Mouse (Mus musculus): ENCODE data around the gene Hoxa13.

Gene Hoxa13

GRCm38 (mm10) chr6:52224895-52225611 is 35.6 kb downstream of the Hoxa13 start:
- peak; percentile 71 for DNase-seq (ENCODE audit: low read depth, low spot score)

DNA sequence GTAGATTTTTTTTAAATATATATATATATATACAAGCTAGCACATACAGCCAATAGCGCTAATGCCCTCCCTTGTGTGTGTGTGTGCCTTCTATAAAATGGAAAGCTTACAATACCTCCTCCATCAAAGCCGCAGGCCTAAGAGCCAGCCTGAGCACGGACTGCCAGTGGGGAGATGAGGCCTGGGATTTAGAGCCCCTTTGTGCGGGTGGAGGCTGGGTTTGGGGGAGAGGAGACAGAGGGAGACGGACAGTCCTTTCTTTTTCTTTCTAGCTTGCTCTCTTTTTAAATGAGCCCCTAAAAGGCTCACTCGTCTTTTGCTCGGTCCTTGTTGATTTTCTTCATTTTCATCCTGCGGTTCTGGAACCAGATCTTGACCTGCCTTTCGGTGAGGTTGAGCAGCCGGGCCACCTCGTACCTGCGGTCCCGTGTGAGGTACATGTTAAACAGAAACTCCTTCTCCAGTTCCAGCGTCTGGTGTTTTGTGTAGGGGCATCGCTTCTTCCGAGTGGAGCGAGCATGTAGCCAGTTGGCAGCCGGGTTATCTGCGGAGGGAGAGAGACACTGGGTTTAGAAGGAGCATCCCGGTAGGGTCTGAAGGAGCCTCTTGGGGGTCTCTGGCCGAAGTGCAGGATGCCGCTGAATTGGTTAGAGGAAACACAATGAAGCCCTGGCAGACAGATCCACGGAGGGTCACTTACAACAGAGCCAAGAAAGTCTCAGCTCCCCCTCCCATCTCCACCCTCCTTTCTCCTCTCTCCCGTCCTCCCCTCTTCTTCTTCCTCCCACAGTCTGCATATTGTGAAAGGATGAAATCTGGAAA is 36.5 kb downstream of the Hoxa13 start:
- DNase-seq (ENCODE audit: low read depth, low spot score) = peak; percentile 30

DNA sequence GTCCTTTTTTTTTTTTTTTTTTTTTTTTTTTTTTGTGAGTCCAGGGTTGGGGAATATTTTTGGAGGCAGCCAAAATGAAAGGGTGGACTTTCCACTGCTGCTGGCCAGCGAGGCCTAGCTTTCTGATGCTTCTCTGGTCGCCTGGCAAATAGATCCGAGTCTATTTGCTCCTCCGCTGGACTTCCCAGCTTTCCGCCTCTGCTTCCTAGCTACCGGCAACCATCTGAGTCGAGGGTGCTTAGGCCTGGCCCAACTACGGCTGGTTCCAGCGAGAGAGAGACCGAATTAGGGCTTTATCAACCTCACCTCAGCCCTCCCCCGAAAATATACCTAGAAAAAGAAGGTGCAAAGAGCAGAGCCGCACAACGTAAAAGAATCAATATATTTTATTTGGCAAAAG is 38.0 kb downstream of the Hoxa13 start:
- DNase-seq (ENCODE audit: low read depth, low spot score) = no peak

DNA sequence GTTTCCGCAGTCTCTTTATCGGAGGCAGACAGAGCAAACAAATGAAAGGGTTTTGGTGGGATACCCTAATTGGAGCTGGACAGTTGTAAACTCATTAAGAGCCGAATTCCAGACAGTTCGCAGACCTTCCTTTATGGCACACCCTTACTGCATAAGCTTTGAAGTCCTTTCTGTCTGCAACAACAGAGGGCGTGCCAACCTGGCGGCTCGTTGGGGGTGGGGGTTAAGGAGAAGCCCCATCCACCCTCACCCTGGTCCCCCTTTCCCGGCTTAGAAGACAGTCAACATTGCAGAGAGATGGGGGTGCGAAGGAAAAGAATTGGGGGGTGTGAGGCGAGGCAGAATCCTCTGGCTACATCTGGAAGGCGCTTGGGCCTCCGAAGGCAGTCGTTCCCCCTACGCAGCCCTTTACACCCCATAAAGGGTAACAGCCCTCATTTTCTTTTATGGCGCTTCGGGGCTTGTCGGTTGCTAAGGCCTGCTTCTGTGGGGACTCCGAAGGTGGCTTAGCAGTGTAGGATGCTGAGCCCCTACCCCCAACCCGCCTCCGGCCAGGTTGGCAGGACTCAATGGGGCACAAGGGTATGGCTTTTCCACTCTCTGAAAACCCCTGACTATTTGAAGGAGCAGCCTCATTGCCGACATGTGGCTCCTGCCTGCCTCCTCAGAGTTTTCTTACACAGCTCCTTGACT is 38.5 kb downstream of the Hoxa13 start:
- DNase-seq (ENCODE audit: low read depth, low spot score) = peak; percentile 23

- peak; percentile 88 for DNase-seq (ENCODE audit: low read depth, low spot score)
Measured at GRCm38 (mm10) chr6:52221337-52221992, 39.2 kb downstream of the Hoxa13 start, which contains the start of gene Hoxa7. Hoxa7 (minus strand) TSS chr6:52221854.

DNA sequence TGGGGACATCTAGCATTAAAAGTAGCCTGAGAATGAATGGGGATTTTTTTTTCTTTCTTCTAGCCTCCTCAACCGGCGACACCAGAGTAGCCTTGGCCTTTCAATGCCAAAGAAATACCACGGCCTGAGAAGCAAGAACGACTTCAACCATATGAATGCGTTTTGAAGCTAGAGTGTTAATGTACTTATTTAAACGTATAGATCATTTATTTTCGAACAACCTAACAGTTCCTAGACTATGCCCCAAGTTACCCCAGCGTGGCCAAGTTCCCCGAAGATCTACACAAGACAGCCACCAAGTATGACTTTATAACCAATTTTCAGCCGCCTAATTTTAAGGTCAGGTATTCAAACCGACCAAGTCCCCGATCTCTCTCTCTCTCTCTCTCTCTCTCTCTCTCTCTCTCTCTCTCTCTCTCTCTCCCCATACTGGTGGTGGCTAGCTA is 39.8 kb downstream of the Hoxa13 start:
- DNase-seq (ENCODE audit: low read depth, low spot score) = no peak

DNA sequence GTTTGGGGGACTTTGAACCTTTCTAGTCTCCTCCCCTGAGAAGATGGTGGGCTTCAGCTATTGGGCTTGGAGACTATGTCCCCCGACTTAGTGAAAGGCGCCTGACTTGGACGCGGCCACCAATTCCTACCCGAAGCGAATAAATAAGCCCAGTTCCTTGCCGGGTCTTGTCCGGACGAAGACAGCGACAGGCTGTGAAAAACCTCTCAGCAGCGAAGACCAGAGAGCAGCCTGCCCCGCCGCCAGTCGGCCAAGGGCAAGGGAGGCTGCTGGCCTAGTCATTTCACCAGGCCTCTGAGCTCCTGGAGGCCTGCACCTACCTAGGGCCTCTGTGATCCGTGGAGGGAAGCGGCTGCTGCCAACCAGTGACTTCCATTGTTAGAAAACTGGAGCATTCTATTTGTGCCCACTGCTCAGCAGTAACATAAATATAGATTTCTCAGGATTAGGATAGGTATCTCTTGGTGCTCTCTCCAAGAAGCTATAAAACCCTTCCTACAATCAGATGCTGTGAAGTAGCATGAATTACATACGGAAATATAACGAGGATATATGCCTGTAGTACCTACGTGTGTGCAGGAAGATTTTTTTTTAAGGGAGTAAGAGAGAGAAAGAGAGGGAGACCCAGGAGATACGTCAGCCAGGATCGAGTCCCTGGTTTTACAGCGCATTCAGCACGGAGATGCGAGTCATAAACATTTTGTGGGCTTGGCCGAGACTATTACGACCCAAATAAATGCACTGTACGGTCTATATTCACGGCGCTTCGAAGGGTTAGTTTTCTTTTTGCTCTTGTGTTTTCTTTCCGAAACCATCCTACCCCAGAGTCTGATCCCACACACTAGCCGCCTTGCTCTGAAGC is 40.4 kb downstream of the Hoxa13 start:
- DNase-seq (ENCODE audit: low read depth, low spot score) = no peak

GRCm38 (mm10) chr6:52219234-52219942 is 41.3 kb downstream of the Hoxa13 start:
- DNase-seq (ENCODE audit: low read depth, low spot score) = no peak

GRCm38 (mm10) chr6:52218643-52219215 is 42.0 kb downstream of the Hoxa13 start:
- DNase-seq (ENCODE audit: low read depth, low spot score) = no peak

DNA sequence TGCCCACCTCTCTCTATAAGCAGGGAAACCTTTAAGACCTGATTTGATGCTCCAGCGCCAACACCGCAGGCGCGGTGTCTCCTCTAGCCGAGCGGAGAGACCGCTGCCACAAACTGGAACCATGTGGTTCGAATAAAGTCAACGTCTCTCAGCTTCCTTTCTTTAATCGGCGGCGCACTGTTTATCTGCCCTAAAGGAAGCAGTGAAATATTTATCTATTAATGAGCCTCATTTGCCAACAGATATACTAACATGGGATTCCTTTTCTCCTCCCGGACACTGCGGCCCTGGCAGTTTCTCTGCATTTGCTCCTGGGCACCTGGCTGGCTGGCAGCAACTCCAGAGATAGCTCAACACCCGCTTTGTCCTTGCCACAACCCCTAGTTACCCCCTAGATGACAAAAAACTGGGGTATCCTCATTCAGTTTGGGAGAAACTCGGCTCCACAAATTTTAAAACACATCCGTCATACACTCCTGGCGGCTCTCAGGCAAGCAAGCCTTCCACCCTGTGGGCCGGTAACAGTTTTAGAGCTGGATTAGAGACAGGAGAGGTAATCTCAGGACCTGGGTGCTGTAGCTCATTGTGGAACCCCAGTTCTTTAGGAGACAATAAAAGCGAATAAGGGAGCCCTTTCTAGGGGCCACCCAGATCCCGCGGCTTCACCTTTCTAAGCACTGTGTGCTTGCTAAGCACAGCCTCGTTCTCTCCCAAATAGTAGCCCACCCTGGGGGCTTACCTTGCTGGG is 42.6 kb downstream of the Hoxa13 start:
- peak; percentile 53 for DNase-seq (ENCODE audit: low read depth, low spot score)

GRCm38 (mm10) chr6:52217459-52217768 is 43.3 kb downstream of the Hoxa13 start:
- DNase-seq (ENCODE audit: low read depth, low spot score) = peak; percentile 81

DNA sequence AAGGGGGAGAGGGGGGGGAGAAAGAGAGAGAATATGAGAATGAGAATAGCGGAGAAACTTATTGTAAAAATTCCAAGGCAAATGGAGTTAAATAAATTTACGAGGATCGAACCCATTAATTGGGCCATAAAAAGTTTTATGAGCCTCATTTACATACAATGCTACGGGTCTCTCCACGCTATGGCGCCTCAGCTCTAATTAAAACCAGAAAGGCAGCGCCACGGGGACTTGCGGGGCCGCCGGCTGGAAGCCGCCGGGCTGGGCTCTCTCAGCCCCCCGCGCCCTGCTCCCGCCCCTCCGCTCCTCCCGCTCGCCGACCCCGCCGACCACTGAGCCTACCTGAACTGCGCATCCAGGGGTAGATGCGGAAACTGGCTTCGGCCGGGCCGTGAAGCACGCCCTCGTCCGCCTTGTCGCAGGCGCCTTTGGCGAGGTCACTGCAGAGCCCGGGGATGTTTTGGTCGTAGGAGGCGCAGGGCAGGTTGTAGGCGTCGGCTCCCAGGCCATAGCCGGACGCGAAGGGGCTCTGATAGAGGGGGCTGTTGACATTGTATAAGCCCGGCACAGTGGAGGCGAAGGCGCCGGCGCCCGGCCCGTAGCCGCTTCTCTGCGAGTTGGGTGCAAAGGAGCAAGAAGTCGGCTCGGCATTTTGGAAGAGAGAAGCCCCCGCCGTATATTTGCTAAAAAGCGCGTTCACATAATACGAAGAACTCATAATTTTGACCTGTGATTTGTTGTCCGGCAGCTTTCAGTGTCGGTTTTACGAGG is 43.8 kb downstream of the Hoxa13 start:
- DNase-seq (ENCODE audit: low read depth, low spot score) = no peak

DNA sequence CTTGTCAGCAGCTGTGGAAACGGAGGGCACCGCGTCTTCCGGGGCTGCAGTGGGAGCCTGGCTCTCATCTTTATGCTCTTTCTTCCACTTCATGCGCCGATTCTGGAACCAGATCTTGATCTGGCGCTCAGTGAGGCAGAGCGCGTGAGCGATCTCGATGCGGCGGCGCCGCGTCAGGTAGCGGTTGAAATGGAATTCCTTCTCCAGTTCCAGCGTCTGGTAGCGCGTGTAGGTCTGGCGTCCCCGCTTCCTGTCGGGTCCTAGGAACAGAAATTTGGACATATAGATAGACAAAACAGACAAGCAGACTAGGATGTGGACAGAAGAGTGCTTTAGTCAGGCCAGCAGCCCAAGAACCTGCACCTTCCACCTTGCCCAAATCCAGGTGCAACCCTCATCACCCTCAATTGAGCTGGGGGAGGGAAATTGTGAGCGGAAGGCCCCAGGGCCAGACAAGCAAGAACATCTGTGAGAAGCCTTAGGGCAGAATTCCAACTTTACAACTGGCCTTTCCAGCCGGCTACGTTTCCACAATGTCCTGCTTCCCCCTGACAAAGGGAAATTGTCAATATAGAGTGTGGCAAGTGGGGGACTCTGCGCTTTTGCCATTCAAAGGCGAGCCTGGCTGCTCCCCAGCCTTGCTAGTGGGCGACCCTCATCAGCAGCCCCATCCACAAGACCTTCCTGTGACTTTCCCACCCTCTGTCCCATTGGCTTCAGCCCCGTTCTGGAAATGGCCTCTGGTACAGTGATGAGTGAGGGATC is 44.7 kb downstream of the Hoxa13 start:
- peak; percentile 40 for DNase-seq (ENCODE audit: low read depth, low spot score)

- DNase-seq (ENCODE audit: low read depth, low spot score) = no peak
Measured at GRCm38 (mm10) chr6:52215070-52215469, 45.6 kb downstream of the Hoxa13 start.

GRCm38 (mm10) chr6:52214271-52214670 is 46.4 kb downstream of the Hoxa13 start:
- no peak for DNase-seq (ENCODE audit: low read depth, low spot score)

DNA sequence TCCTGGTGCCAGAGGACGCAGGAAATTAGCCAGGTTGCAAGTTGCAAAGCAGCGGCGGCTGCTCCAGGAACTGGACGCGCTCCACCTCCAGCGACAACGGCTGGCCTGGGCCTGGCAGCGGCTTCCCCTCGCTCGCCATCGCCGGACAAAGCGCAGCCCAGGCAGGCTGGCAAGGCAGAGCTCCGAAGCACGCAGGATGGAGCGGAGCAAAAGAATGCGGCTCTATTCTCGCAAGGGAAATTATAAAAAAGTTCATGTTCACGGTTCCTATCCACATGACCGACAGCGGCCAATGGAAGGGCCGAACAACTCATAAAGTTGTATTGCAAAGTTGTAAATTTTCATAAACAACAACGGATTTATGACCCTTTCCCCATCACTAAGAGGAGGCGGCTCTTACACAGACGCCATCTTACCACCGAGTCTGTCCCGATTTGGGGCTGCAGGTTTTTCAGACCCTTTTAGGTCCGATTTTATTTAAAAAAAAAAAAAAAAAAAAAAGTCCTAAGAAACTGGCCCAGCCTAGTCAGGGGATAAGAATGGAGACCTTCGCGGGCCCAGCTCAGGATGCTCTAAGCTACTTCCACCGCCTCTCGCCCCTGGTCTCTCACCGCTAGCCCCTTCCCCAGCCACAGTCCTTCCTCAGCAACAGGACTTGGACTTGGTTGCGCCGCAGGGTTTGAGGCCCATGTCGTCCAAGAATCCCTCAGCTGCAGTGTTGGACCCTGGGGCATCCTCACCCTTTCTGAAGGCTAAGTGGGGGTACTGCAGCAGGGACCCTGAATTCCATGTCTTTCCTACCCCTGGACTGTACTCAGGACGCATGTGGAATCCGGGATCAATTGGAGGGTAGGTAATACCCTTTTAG is 47.3 kb downstream of the Hoxa13 start, which contains the start of the genes Hoxa3 and Gm28308:
Hoxa3 (minus strand) TSS at position 218 of the 868 bp plus-strand sequence.
Gm28308 (minus strand) TSS at position 221 of the 868 bp plus-strand sequence.
- no peak for DNase-seq (ENCODE audit: low read depth, low spot score)

Measured in R1 (cell line).